Mouse (Mus musculus) olfactory bulb, adult 2 months (tissue): ENCODE data around the gene Abt1.

Experiments used
- CTCF ChIP-seq: fragments of 200-500 bp; IDR thresholded peaks from 2 replicates; pipeline ENCODE4 v1.5.1; 2012; ENCODE audit warnings: low read depth, mild to moderate bottlenecking, low read length, moderate library complexity; ENCODE audit not compliant: insufficient read depth
- POLR2A ChIP-seq: fragments of 200-500 bp; IDR thresholded peaks from 2 replicates; pipeline ENCODE4 v1.6.1; 2012; ENCODE audit warnings: mild to moderate bottlenecking, low read depth, low read length, moderate library complexity; ENCODE audit not compliant: insufficient read depth

GRCm38 (mm10) chr13:23412211-23412629 is 11.4 kb downstream of the Abt1 start:
- TF ChIP-seq POLR2A (no peak), CTCF (no peak)
